Mouse (Mus musculus): ENCODE results near the gene Ano9. TPM values are rescaled to one million over a fixed set of nuclear protein-coding genes. Genes with fewer than 3 reads are reported as not detected.

Gene Ano9
- total and polyA plus RNA-seq, 2 experiments = 0.13 TPM; not detected in 1

- TF ChIP-seq CTCF (IDR thresholded peaks at IDR 0.05; ENCODE audit: low read depth, low read length) (no peak), POLR2A (IDR thresholded peaks at IDR 0.05; ENCODE audit: extremely low read depth, insufficient read depth, low read length) (no peak)
- Histone ChIP-seq H3K4me1 (ENCODE audit: control insufficient read depth, insufficient read depth, low read length) (no peaks in the 10 kb centered on the region), H3K9ac (ENCODE audit: low read depth, low read length) (peak overlapping the region; percentile 10; the same call in 1 of the 2 replicates), H3K79me2 (ENCODE audit: control insufficient read depth, insufficient read depth, low read length) (no peaks in the 10 kb centered on the region), H3K27ac (replicated peaks; ENCODE audit: insufficient read depth, low read depth, low read length) (no peak overlapping the region), H3K27me3 (ENCODE audit: control insufficient read depth, insufficient read depth, low read length) (no peaks in the 10 kb centered on the region), H3K36me3 (ENCODE audit: control insufficient read depth, insufficient read depth, low read length) (no peaks in the 10 kb centered on the region), H3K4me3 (ENCODE audit: insufficient read depth, low read depth, low read length) (peak overlapping the region; percentile 30; the same call in 1 of the 2 replicates)
- 45% methylated on average over 32 of the region's 34 CpGs for WGBS
- DNase-seq (ENCODE audit: extremely low read depth, low read depth, low spot score) = peak; percentile 50
These were observed 37.8 kb downstream of the Ano9 start for GRCm38 (mm10) chr7:141079481-141080449.

GRCm38 (mm10) chr7:141078876-141079275 is 38.7 kb downstream of the Ano9 start:
- Histone ChIP-seq H3K9ac (ENCODE audit: low read depth, low read length) (no peak overlapping the region), H3K36me3 (ENCODE audit: control insufficient read depth, insufficient read depth, low read length) (no peaks in the 10 kb centered on the region), H3K27ac (replicated peaks; ENCODE audit: insufficient read depth, low read depth, low read length) (no peak overlapping the region), H3K27me3 (ENCODE audit: control insufficient read depth, insufficient read depth, low read length) (no peaks in the 10 kb centered on the region), H3K4me3 (ENCODE audit: insufficient read depth, low read depth, low read length) (no peak overlapping the region), H3K4me1 (ENCODE audit: control insufficient read depth, insufficient read depth, low read length) (no peaks in the 10 kb centered on the region), H3K79me2 (ENCODE audit: control insufficient read depth, insufficient read depth, low read length) (no peaks in the 10 kb centered on the region)
- WGBS = 91% methylated on average over 4 of the region's 4 CpGs
- DNase-seq (ENCODE audit: extremely low read depth, low read depth, low spot score) = no peak
- TF ChIP-seq POLR2A (IDR thresholded peaks at IDR 0.05; ENCODE audit: extremely low read depth, insufficient read depth, low read length) (no peak), CTCF (IDR thresholded peaks at IDR 0.05; ENCODE audit: low read depth, low read length) (no peak)

- Histone ChIP-seq H3K4me3 (ENCODE audit: insufficient read depth, low read depth, low read length) (no peak within 1 kb of the TSS), H3K36me3 (ENCODE audit: control insufficient read depth, insufficient read depth, low read length) (no peaks in the 10 kb centered on the region), H3K4me1 (ENCODE audit: control insufficient read depth, insufficient read depth, low read length) (no peaks in the 10 kb centered on the region), H3K9ac (ENCODE audit: low read depth, low read length) (no peak within 1 kb of the TSS), H3K27ac (replicated peaks; ENCODE audit: insufficient read depth, low read depth, low read length) (no peak within 1 kb of the TSS), H3K79me2 (ENCODE audit: control insufficient read depth, insufficient read depth, low read length) (no peaks in the 10 kb centered on the region), H3K27me3 (ENCODE audit: control insufficient read depth, insufficient read depth, low read length) (no peaks in the 10 kb centered on the region)
- TF ChIP-seq CTCF (IDR thresholded peaks at IDR 0.05; ENCODE audit: low read depth, low read length) = no peak
- 94% methylated on average over 15 of the region's 15 CpGs for WGBS
- DNase-seq (ENCODE audit: extremely low read depth, low read depth, low spot score) = no peak
These were observed 39.8 kb downstream of the Ano9 start, which contains the start of gene Pkp3 for GRCm38 (mm10) chr7:141077841-141078240. Gene Pkp3, plus strand, starts transcription at chr7:141078218.

- Histone ChIP-seq H3K9ac (ENCODE audit: low read depth, low read length) (no peak overlapping the region), H3K27me3 (ENCODE audit: control insufficient read depth, insufficient read depth, low read length) (peaks cover 3% of the 10 kb centered on the region; the same call in 1 of the 2 replicates), H3K36me3 (ENCODE audit: control insufficient read depth, insufficient read depth, low read length) (no peaks in the 10 kb centered on the region), H3K79me2 (ENCODE audit: control insufficient read depth, insufficient read depth, low read length) (no peaks in the 10 kb centered on the region), H3K27ac (replicated peaks; ENCODE audit: insufficient read depth, low read depth, low read length) (no peak overlapping the region), H3K4me3 (ENCODE audit: insufficient read depth, low read depth, low read length) (no peak overlapping the region), H3K4me1 (ENCODE audit: control insufficient read depth, insufficient read depth, low read length) (no peaks in the 10 kb centered on the region)
- 79% methylated on average over 4 of the region's 4 CpGs for WGBS
- TF ChIP-seq POLR2A (IDR thresholded peaks at IDR 0.05; ENCODE audit: extremely low read depth, insufficient read depth, low read length) = no peak
- DNase-seq (ENCODE audit: extremely low read depth, low read depth, low spot score) = no peak
These were observed 43.8 kb downstream of the Ano9 start for GRCm38 (mm10) chr7:141073782-141074181.

GRCm38 (mm10) chr7:141072017-141072745 is 45.4 kb downstream of the Ano9 start:
- Histone ChIP-seq H3K4me3 (ENCODE audit: insufficient read depth, low read depth, low read length) (no peak overlapping the region), H3K27me3 (ENCODE audit: control insufficient read depth, insufficient read depth, low read length) (peaks cover 3% of the 10 kb centered on the region; the same call in 1 of the 2 replicates), H3K9ac (ENCODE audit: low read depth, low read length) (no peak overlapping the region), H3K4me1 (ENCODE audit: control insufficient read depth, insufficient read depth, low read length) (no peaks in the 10 kb centered on the region), H3K79me2 (ENCODE audit: control insufficient read depth, insufficient read depth, low read length) (no peaks in the 10 kb centered on the region), H3K36me3 (ENCODE audit: control insufficient read depth, insufficient read depth, low read length) (no peaks in the 10 kb centered on the region), H3K27ac (replicated peaks; ENCODE audit: insufficient read depth, low read depth, low read length) (no peak overlapping the region)
- peak; percentile 24 for DNase-seq (ENCODE audit: extremely low read depth, low read depth, low spot score)
- WGBS = 27% methylated on average over 23 of the region's 23 CpGs
- TF ChIP-seq POLR2A (IDR thresholded peaks at IDR 0.05; ENCODE audit: extremely low read depth, insufficient read depth, low read length) (no peak), CTCF (IDR thresholded peaks at IDR 0.05; ENCODE audit: low read depth, low read length) (peak; percentile 90)

Measured in liver, adult 2 months (tissue).